Mouse (Mus musculus) cerebellum, adult 2 months (tissue): ENCODE results near the gene Spaca3.

Experiments
- CTCF ChIP-seq: fragments of 200-500 bp; IDR thresholded peaks from 2 replicates; pipeline ENCODE4 v1.5.1; 2011; ENCODE audit warnings: low read depth, mild to moderate bottlenecking, control low read depth, low read length, moderate library complexity, borderline replicate concordance; ENCODE audit not compliant: insufficient read depth
- POLR2A ChIP-seq: fragments of 200-500 bp; IDR thresholded peaks from 2 replicates; pipeline ENCODE4 v1.6.1; 2011; ENCODE audit warnings: low read length, control low read depth, borderline replicate concordance; ENCODE audit not compliant: insufficient read depth

DNA sequence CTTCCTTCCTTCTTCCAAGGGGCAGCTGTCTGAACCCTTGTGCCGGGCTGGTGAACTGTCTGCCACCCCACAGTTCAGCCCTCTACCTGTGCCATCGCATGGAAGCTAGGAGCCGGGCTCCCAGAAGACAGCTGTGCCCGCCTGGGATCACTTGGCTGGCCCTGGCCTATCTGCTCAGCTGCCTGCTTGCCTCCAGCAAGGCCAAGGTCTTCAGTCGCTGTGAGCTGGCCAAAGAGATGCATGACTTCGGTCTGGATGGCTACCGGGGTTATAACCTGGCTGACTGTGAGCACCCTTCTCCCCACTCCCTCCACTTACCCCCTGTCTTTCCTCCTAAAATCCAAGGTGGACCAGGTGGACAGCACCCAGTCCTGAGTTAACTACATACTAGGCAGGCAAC lies 4.8 kb downstream of the Spaca3 start:
- TF ChIP-seq CTCF (no peak), POLR2A (no peak)
